Mouse (Mus musculus): ENCODE measurements around the gene Elmo1. TPM values are rescaled to one million over a fixed set of nuclear protein-coding genes. Genes with fewer than 3 reads are reported as not detected.

Gene Elmo1
- total and polyA plus RNA-seq, 3 experiments: 23.1 to 50.2 (median 32.2) TPM

- Histone ChIP-seq H3K27ac (ENCODE audit: insufficient read depth, low read depth) (no peak overlapping the region), H3K4me1 (ENCODE audit: control insufficient read depth in 1 of 2, insufficient read depth in 2 of 2) (no peaks in the 10 kb centered on the region)
- in situ Hi-C loops (cut with MboI; ENCODE audit: low pct_ligation_motif_present, low pct_unique_long_range_greater_than_20kb, low sequenced_read_pairs): no loop called here
Observed at GRCm38 (mm10) chr13:20327975-20328374, 237.6 kb downstream of the Elmo1 start.

GRCm38 (mm10) chr13:20328672-20329071 is 238.3 kb downstream of the Elmo1 start:
- Histone ChIP-seq H3K36me3 (replicated peaks in 1 of 2; ENCODE audit: control insufficient read depth in 1 of 2, insufficient read depth in 1 of 2, low read length in 1 of 2) (peaks cover 23 to 75% of the 10 kb centered on the region in 2 experiments), H3K27ac (ENCODE audit: insufficient read depth, low read depth) (no peak overlapping the region)
- in situ Hi-C loops (cut with MboI; ENCODE audit: low pct_ligation_motif_present, low pct_unique_long_range_greater_than_20kb, low sequenced_read_pairs): no loop called here

More at GRCm38 (mm10) chr13:20327975-20328374, 237.6 kb downstream of the Elmo1 start:
- dilution Hi-C loops (cut with MboI; ENCODE audit: extremely low pct_ligation_motif_present, extremely low pct_unique_long_range_greater_than_20kb, low sequenced_read_pairs): no loop called here
- no peak for DNase-seq (ENCODE audit: extremely low read depth)
- H3K79me2 ChIP-seq (replicated peaks; ENCODE audit: control insufficient read depth, extremely low read depth, insufficient read depth, poor library complexity, severe bottlenecking): no peaks in the 10 kb centered on the region
- H3K9me3 ChIP-seq (replicated peaks; ENCODE audit: low read length): no peaks in the 10 kb centered on the region
- no peak overlapping the region for H3K4me3 ChIP-seq (replicated peaks in 1 of 3; ENCODE audit: low read depth in 2 of 3, low read length in 2 of 3, poor library complexity in 1 of 3)
- peaks cover 23 to 76% of the 10 kb centered on the region in 2 experiments for H3K36me3 ChIP-seq (replicated peaks in 1 of 2; ENCODE audit: control insufficient read depth in 1 of 2, insufficient read depth in 1 of 2, low read length in 1 of 2)
- no peak overlapping the region for H3K9ac ChIP-seq (ENCODE audit: insufficient read depth, low read depth)
- no peak for TF ChIP-seq SIN3A (IDR thresholded peaks at IDR 0.05; ENCODE audit: low read length)
- TF ChIP-seq NELFE (IDR thresholded peaks at IDR 0.05; ENCODE audit: low read depth, low read length): no peak
- TF ChIP-seq USF1 (IDR thresholded peaks at IDR 0.05; ENCODE audit: low read depth, low read length): no peak
- TF ChIP-seq UBTF (IDR thresholded peaks at IDR 0.05; ENCODE audit: low read depth, low read length): no peak
- no peak for TF ChIP-seq HCFC1 (IDR thresholded peaks at IDR 0.05; ENCODE audit: low read depth, low read length)
- TF ChIP-seq POLR2AphosphoS2 (IDR thresholded peaks at IDR 0.05; ENCODE audit: low read depth, low read length): no peak
- no peak for TF ChIP-seq MYC (IDR thresholded peaks at IDR 0.05; ENCODE audit: low read depth, low read length)
- no peak for TF ChIP-seq ZNF384 (IDR thresholded peaks at IDR 0.05; ENCODE audit: low read depth, low read length)
- TF ChIP-seq CHD2 (IDR thresholded peaks at IDR 0.05; ENCODE audit: low read length): no peak
- TF ChIP-seq MAZ (IDR thresholded peaks at IDR 0.05; ENCODE audit: low read depth, low read length): no peak
- no peak for TF ChIP-seq POLR2A (IDR thresholded peaks at IDR 0.05; ENCODE audit: low read depth, low read length)
- TF ChIP-seq TBP (conservative IDR thresholded peaks at IDR 0.05; ENCODE audit: low read depth, low read length): no peak
- TF ChIP-seq EP300 (IDR thresholded peaks at IDR 0.05; ENCODE audit: low read length): no peak
- TF ChIP-seq JUN (IDR thresholded peaks at IDR 0.05; ENCODE audit: insufficient read depth, low read depth, low read length): no peak
- TF ChIP-seq RCOR1 (conservative IDR thresholded peaks at IDR 0.05; ENCODE audit: low read depth, low read length): no peak
- TF ChIP-seq MXI1 (IDR thresholded peaks at IDR 0.05; ENCODE audit: low read depth, low read length): no peak
- H3K27me3 ChIP-seq (replicated peaks): no peaks in the 10 kb centered on the region
- H3K4me2 ChIP-seq (ENCODE audit: insufficient read depth, low read depth, poor library complexity, severe bottlenecking): no peak overlapping the region

More at GRCm38 (mm10) chr13:20328672-20329071, 238.3 kb downstream of the Elmo1 start:
- no peak for TF ChIP-seq BHLHE40 (IDR thresholded peaks at IDR 0.05; ENCODE audit: low read depth, low read length)
- no peak for TF ChIP-seq MAZ (IDR thresholded peaks at IDR 0.05; ENCODE audit: low read depth, low read length)
- TF ChIP-seq SMC3 (IDR thresholded peaks at IDR 0.05; ENCODE audit: low read depth, low read length): no peak
- H3K79me2 ChIP-seq (replicated peaks; ENCODE audit: control insufficient read depth, extremely low read depth, insufficient read depth, poor library complexity, severe bottlenecking): no peaks in the 10 kb centered on the region
- H3K4me3 ChIP-seq (replicated peaks in 1 of 3; ENCODE audit: low read depth in 2 of 3, low read length in 2 of 3, poor library complexity in 1 of 3): no peak overlapping the region
- H3K4me2 ChIP-seq (ENCODE audit: insufficient read depth, low read depth, poor library complexity, severe bottlenecking): no peak overlapping the region
- no peak for DNase-seq (ENCODE audit: extremely low read depth)
- no peaks in the 10 kb centered on the region for H3K4me1 ChIP-seq (ENCODE audit: control insufficient read depth in 1 of 2, insufficient read depth in 2 of 2)
- H3K9ac ChIP-seq (ENCODE audit: insufficient read depth, low read depth): no peak overlapping the region
- dilution Hi-C loops (cut with MboI; ENCODE audit: extremely low pct_ligation_motif_present, extremely low pct_unique_long_range_greater_than_20kb, low sequenced_read_pairs): no loop called here
- H3K9me3 ChIP-seq (replicated peaks; ENCODE audit: low read length): no peaks in the 10 kb centered on the region
- no peaks in the 10 kb centered on the region for H3K27me3 ChIP-seq (replicated peaks)
